Mouse (Mus musculus) testis, adult 2 months (tissue): ENCODE data around the gene Zdhhc9.

Experiments used
- CTCF ChIP-seq: fragments of 200-500 bp; IDR thresholded peaks from 2 replicates; pipeline ENCODE4 v1.5.1; 2012; ENCODE audit warnings: low read depth, mild to moderate bottlenecking, inconsistent platforms, low read length, moderate library complexity; ENCODE audit not compliant: control insufficient read depth, insufficient read depth, insufficient replicate concordance
- POLR2A ChIP-seq: fragments of 200-500 bp; IDR thresholded peaks from 2 replicates; pipeline ENCODE4 v1.6.1; 2012; ENCODE audit warnings: low read depth, mild to moderate bottlenecking, inconsistent platforms, low read length, moderate library complexity; ENCODE audit not compliant: control insufficient read depth

DNA sequence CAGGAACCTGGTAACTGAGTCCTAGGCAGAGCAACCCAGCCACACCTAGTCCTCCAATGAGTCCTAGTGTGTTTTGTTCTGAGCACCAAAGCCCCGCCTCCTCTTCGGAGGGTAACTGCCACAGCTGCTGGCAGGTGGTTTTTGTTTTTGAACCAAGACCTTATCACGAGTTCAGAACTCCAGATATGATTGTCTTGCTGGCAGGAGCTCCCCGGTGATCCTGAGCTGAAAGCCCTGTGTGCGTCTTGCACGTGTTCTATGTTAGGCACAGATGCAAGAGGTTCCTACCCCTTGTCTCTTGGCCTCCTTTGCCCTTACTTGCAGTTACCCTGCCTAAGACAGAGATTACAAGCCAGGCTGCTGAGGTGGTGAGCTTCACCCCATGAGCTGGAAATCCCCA is 67.2 kb downstream of the Zdhhc9 start:
- TF ChIP-seq CTCF, result no peak
- no peak for TF ChIP-seq POLR2A
